17 mouse cellular contexts compared by ENCODE assay signal in genomic region chr15:87555811-87556210, GRCm38 (mm10).
"Had no signal": no experiment of that assay in that cellular context is flagged by ENCODE, and none has a peak within 500 bp of the region (broad histone marks: within the 10 kb centered on the region; RNA-seq: fewer than 3 reads in every experiment).

No protein-coding gene starts in this region.

- DNase-seq: heart, postnatal 10 days; heart, postnatal 14 days; heart, postnatal 36 days; heart, postnatal 4 days; kidney, adult 11 months; kidney, adult 18-20 months; kidney, postnatal 10 days; kidney, postnatal 14 days; kidney, postnatal 4 days; layer of hippocampus, adult 9-11 months; layer of hippocampus, postnatal 36 days had no signal

- ATAC-seq: hindbrain, embryonic 16.5 days; hindbrain, postnatal 0 days; inflammation-experienced regulatory T-cells, adult 6 months; intestine, embryonic 15.5 days; intestine, embryonic 16.5 days; intestine, postnatal 0 days had no signal
